Mouse (Mus musculus) brain, embryonic 14.5 days (tissue): Measurements from ENCODE around the gene Gm35549.

Source experiments
- CTCF ChIP-seq: fragments of 200-500 bp; IDR thresholded peaks from 2 replicates; pipeline ENCODE4 v1.5.1; 2012; ENCODE audit warnings: inconsistent platforms, mild to moderate bottlenecking, moderate library complexity, borderline replicate concordance; ENCODE audit not compliant: insufficient read depth, insufficient read length; ENCODE audit errors: extremely low read depth
- POLR2A ChIP-seq: fragments of 200-500 bp; IDR thresholded peaks from 2 replicates; pipeline ENCODE4 v1.6.1; 2012; ENCODE audit warnings: mild to moderate bottlenecking, inconsistent platforms, borderline replicate concordance; ENCODE audit not compliant: poor library complexity, insufficient read depth, insufficient read length, severe bottlenecking; ENCODE audit errors: extremely low read depth

- TF ChIP-seq CTCF (no peak), POLR2A (no peak)
These were observed 12.9 kb upstream of the Gm35549 start for GRCm38 (mm10) chr9:122856716-122857115.
